ENCODE assay signal across 20 mouse cellular contexts in genomic region chr4:57436286-57436685, GRCm38 (mm10). TPM values are rescaled to one million over a fixed set of nuclear protein-coding genes. Genes with fewer than 3 reads are reported as not detected.
DNase-seq lines count a peak whose midpoint lies in the region; ATAC-seq and TF ChIP-seq lines count a peak whose summit lies in the region.
"Had no signal": no experiment of that assay in that cellular context is flagged by ENCODE, and none has a peak within 500 bp of the region (broad histone marks: within the 10 kb centered on the region; RNA-seq: fewer than 3 reads in every experiment).

No protein-coding gene starts in this region.

- no peak overlapping the region for H3K9ac ChIP-seq in lung, postnatal 0 days (replicated peaks; ENCODE audit: low read depth)
- H3K9ac ChIP-seq: embryonic facial prominence, embryonic 13.5 days had no signal

- H3K9me3 ChIP-seq in lung, postnatal 0 days (ENCODE audit: low read length): no peaks in the 10 kb centered on the region
- H3K9me3 ChIP-seq: embryonic facial prominence, embryonic 13.5 days had no signal

- TF ChIP-seq POLR2A in brain, embryonic 14.5 days (IDR thresholded peaks at IDR 0.05; ENCODE audit: borderline replicate concordance, extremely low read depth, insufficient read depth, insufficient read length, poor library complexity, severe bottlenecking): no peak

- H3K27ac ChIP-seq in lung, postnatal 0 days (ENCODE audit: low read length): no peak overlapping the region
- H3K27ac ChIP-seq: embryonic facial prominence, embryonic 13.5 days had no signal

- H3K27me3 ChIP-seq in lung, postnatal 0 days (replicated peaks; ENCODE audit: insufficient read depth, low read length): peaks cover 5% of the 10 kb centered on the region; the same call in 1 of the 2 replicates

- H3K4me2 ChIP-seq in lung, postnatal 0 days (replicated peaks; ENCODE audit: low read depth, low read length): no peak overlapping the region
- H3K4me2 ChIP-seq: embryonic facial prominence, embryonic 13.5 days had no signal

- peaks cover 8% of the 10 kb centered on the region for H3K4me1 ChIP-seq in lung, postnatal 0 days (ENCODE audit: insufficient read depth, low read depth, low read length)

- TF ChIP-seq CTCF in brain, embryonic 14.5 days (IDR thresholded peaks at IDR 0.05; ENCODE audit: borderline replicate concordance, extremely low read depth, insufficient read depth, insufficient read length): no peak
- TF ChIP-seq CTCF in lung, postnatal 0 days (IDR thresholded peaks at IDR 0.05): no peak

- TF ChIP-seq EP300 in lung, postnatal 0 days (IDR thresholded peaks at IDR 0.05): no peak

- ATAC-seq in lung, postnatal 0 days: no peak
- ATAC-seq: CD4-positive, CD25-positive, alpha-beta regulatory T cell, adult 4 months had no signal

- no peaks in the 10 kb centered on the region for H3K36me3 ChIP-seq in lung, postnatal 0 days (ENCODE audit: insufficient read depth, low read length)
- H3K36me3 ChIP-seq: embryonic facial prominence, embryonic 13.5 days; G1E had no signal

- WGBS in lung, postnatal 0 days: 58% methylated on average over 4 of the region's 4 CpGs

- DNase-seq in embryo, embryonic 10 days (ENCODE audit: low spot score): peak; percentile 8
- DNase-seq in embryo, embryonic 9.5 days (ENCODE audit: extremely low spot score): no peak
- DNase-seq in left cerebral cortex, postnatal 25 days (ENCODE audit: low spot score in 2 of 2): peak; percentile 10 to 15
- DNase-seq in left cerebral cortex, adult 11 months (ENCODE audit: low spot score): no peak
- DNase-seq in brain, embryonic 14.5 days (ENCODE audit: low read depth): peak; percentile 47
- peak; percentile 35 to 36 for DNase-seq in layer of hippocampus, postnatal 36 days
- no peak for DNase-seq in kidney, adult 18-20 months
- no peak for DNase-seq in lung, postnatal 0 days (ENCODE audit: low spot score)
- DNase-seq: cerebellum, adult 11 months; cerebellum, postnatal 14 days; gastrocnemius, postnatal 14 days; kidney, adult 2 months; kidney, postnatal 25 days; lung, postnatal 14 days; right cerebral cortex, postnatal 4 days; thymus, postnatal 25 days had no signal

- intact Hi-C loops in left cerebral cortex, postnatal 25 days (cut with DNase I): no loop called here

- no peak overlapping the region for H3K4me3 ChIP-seq in lung, postnatal 0 days (ENCODE audit: low read depth, low read length)
- H3K4me3 ChIP-seq: embryonic facial prominence, embryonic 13.5 days; megakaryocyte, embryonic 14.5 days had no signal

RNA-seq across cellular contexts. Expression of gene Palm2, which starts 2.2 kb away (rescaled TPM):
- total RNA-seq in left cerebral cortex, postnatal 25 days (2021): 10 to 100 TPM; 65.7 to 74.2 TPM
- 2.9 and 7.7 TPM in 2 replicates for polyA plus RNA-seq in brain, embryonic 14.5 days (2012; rRNA removed)
- 10 to 100 TPM; 47.2 to 55.0 TPM for total RNA-seq in layer of hippocampus, postnatal 36 days (2021)
- 1.9 and 2.7 TPM in 2 replicates for polyA plus RNA-seq in lung, postnatal 0 days (2015; fragmentation: Nextera tagmentation; extraction: Ambion mirVana)
- polyA plus RNA-seq: CD4-positive, CD25-positive, alpha-beta regulatory T cell, adult 4 months; G1E had no signal

Comparison
In these comparisons a context has a peak if more than half of its experiments do, and no peak if none do; other contexts are left out.
1. DNase-seq: peak in embryo, embryonic 10 days (single experiment), left cerebral cortex, postnatal 25 days (2 of 2), brain, embryonic 14.5 days (single experiment) and layer of hippocampus, postnatal 36 days (2 of 2); none in embryo, embryonic 9.5 days (single experiment), left cerebral cortex, adult 11 months (single experiment), kidney, adult 18-20 months (single experiment) and lung, postnatal 0 days (single experiment).